Mouse (Mus musculus) urinary bladder, postnatal 14 days (tissue): ENCODE data around the gene Cep97.

Source experiments
- DNase-seq: peaks from one replicate; pipeline ENCODE4 v3.0.0; 2021; ENCODE audit warnings: low spot score

Gene Cep97

DNA sequence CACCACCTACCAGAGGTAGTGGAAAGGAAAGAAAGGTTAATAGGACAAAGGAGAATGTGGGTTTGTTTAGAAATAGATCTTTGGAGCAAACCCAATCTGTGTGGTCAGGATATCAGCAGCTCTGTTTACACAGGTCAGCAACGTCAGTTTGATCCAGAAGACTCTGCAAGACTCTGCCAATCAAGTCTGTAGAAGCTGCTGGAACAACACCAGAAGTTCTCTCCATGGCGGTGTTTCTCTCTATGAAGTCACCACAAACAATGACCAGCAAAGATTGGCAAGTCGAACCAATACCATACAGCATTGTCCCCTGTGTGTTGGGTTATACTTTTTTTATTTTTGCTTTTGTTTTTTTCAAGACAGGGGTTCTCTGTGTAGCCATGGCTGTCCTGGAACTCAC is 12.6 kb upstream of the Cep97 start:
- DNase-seq: no peak

DNA sequence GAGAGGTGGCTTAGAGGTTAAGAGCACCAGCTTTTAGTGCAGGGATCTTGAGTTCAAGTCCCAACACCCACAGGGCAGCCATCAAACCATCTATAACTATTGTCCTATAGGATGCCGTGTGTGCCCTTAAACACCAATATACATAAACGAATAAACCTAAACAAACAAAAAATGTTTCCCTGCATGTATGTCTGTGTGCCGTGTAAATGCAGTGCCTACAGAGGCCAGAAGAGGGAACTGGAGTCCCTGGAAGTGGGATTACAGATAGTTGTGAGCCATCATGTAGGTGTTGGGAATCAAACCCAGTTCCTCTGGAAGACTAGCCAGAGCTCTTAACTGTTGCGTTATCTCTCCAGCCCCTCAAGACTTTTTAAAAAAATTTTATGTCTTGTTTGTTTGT is 6.1 kb upstream of the Cep97 start:
- DNase-seq: no peak

DNA sequence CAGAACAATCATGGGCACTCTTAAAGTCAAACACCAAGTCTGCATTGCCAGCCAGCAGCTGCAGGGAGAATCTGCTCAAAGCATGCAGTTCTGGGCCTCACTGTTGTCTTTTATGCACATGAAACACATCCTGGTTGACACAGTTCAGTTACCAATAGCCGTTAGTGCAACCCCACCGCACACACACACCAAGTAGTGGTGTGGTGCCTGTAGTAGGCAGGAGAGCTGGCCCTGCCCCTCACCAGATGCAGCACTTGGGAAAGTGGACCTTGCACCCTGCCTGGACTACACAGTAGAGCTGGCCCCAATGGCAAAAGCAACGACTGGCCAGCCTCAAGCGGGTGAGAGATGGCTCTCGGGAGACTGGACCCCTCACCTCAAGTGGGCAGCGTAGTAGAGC is 5.0 kb upstream of the Cep97 start:
- no peak for DNase-seq

DNA sequence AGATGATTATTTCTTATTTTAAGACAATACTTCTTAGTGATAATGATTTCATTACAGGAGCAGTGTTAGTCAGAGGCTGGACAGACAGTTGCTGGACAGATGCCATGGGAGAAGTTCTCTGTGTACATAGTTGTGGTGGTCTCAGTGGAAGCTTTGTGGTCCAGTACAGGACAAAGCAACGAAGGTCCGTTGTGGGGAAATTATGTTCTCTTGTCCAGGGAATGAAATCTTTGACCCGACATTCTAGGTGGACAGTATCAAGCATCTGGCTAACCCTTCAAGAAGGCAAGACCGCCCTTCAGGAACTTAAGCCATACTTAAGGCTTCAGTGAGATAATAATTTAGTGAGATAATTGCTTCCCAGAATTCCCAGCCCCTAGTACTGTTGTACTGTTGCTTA is 4.1 kb upstream of the Cep97 start:
- no peak for DNase-seq

DNA sequence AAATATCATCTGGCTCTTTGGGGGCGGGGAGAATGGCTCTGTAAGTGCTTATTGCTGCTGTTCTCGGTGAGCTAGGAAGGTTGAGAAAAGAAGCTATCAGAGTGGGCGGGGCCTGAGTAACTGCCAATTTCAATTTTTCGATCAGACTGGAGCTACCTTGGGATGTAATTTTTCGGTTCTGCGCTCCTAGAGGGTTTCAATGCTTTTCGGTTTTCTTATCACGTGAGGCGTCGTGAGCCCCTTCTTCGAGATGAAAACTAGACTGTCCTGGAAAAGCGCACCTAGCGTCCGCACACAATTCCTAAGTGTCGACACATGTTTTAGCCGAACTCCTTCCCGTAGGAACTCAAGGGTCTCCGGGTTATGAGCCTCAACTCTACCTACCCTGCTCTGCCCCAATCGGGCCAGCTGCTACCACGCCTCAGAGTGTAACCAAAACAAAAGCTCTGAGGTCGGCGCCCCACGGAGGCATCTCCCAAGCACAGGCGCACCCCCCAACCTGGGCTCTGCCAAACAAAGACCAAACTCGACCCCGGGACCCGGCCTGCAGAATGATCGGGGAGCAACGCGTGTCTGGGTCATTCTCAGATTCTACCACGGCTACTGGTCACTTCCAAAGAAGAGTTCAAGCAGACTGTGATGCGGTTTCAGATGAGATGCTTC is 843 bp downstream of the Cep97 start:
- DNase-seq: peak; percentile 26

DNA sequence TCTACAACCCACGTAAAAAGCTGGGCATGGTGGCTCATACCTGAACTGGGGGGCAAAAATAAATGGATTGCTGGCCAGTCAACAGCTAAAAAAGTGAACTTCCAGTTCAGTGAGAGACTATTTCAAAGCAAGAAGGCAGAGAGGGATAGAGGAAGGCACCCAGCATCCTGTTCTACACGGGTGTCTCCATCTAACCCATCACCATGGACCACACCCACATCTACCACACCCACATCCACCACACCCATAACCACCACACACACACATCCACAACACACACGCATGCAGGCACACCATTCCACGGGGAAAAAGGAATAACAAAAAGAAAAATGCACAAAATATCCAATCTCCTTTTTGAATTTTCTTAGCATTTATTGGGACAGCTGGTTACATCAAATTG is 10.6 kb downstream of the Cep97 start:
- no peak for DNase-seq

DNA sequence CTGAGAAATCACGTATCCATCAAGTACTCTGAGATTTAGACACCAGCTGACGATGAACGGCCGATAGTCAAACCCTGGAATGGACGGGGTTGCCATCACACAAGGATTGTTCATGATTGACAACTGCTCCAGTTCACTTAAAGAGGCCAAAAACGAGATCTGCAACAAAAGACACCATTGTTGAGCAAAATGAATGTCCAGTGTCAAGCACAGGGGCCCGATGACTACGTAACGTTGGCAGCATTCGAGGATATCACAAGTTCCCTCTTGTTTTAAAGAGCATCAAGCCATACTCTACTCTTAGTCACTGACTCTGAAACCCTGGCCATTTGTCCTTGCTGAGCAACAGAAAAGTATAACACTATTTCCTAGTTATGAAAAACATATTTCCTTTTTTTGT is 12.6 kb downstream of the Cep97 start:
- DNase-seq: no peak

DNA sequence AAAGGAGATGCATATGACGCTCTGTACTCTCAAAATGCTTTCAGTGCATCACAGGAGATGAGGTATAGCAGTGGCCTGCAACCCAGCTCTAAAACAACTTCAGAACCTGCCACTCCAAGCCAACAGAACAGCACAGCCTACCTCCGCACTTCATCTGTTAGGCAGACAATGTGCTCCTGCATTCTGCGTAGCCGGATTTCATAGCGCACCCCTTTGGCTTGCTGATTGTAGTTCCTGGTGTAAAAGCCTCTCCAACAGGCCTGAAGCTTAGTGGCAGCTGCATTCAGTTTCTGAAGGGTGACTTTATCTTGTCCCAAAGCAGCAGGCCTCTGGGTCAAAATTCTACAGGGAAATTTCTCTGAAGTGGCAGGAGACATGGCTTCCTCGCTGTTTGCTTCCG is 19.9 kb downstream of the Cep97 start:
- no peak for DNase-seq

DNA sequence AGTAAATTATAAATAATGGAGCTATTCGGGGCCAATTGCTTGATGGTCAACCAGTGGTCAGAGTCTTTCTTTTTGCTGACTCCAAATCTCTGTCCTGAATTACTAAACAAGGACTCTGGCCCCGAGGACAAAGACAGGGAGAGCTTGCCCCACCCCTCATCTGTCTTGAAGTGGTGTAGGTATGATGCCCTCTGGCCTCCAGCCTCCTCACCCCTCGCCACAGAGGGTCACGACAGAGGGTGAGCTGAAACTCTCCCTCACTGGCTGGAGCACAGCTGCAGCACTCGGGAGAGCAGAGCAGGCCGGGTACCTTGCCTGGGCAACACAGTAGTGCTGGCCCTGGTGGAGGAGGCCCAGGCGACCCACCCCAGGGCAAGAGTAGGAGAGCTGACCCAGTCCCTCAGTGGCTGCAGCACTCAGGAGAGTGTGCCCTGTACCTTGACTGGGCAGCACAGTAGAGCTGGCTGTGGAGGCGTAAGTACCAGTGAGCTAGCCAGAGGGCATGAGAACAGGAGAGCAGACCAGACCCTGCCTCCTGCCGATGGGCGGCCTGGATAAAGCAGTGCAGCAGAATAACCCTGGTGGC is 24.4 kb downstream of the Cep97 start:
- DNase-seq: no peak

DNA sequence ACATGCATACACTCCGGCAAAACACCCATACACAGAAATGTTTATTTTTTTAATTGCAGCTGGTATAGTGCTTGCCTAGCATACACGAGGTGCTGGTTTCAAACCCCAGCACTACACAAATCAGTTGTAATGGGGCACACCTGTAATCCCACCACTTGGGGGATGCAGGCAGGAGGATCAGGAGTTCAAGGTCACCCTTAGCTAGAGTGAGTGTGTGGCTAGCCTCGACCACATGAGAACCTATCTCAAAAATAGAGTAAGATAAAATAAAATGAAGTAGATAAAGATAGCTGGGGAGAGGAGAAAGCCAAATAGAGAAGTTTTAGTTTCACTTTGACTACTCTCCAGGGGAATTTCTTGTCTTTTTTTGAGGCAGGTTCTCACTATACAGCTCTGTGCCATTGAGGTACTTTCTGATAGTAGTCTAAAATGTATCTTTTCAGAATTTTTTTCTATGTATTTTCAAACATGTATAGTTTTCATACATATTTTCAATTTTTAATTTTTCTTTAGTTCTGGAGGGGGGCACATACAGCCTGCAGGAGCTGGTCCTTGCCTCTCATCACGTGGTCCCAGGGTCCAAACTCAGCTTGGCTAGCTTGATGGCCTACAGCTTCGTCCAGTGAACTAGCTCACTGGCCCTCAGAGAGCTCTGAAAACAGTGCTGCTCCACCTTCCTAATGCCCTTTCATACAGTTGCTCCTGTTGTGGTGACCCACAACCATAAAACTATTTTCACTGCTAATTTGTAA is 27.6 kb downstream of the Cep97 start:
- DNase-seq: no peak

DNA sequence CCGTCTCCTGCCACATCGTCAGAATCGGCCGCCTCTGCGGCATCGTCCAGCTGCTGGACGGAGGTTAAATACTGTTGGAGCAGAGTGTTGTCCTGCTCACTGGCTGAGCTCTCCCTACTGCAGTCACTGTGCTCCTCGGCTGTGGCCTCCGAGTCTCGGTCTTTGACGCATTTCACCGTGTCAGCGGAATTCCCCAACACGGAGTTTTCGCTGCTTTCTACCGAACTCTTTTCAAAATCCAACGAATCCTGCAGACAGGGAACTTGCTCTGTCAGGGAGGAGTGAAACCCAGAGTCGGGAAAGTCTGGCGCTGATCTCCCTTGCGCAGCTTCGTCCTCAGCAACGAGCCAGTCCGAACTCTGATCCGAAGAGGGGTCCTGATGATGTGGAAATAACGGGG is 29.3 kb downstream of the Cep97 start:
- DNase-seq: no peak

DNA sequence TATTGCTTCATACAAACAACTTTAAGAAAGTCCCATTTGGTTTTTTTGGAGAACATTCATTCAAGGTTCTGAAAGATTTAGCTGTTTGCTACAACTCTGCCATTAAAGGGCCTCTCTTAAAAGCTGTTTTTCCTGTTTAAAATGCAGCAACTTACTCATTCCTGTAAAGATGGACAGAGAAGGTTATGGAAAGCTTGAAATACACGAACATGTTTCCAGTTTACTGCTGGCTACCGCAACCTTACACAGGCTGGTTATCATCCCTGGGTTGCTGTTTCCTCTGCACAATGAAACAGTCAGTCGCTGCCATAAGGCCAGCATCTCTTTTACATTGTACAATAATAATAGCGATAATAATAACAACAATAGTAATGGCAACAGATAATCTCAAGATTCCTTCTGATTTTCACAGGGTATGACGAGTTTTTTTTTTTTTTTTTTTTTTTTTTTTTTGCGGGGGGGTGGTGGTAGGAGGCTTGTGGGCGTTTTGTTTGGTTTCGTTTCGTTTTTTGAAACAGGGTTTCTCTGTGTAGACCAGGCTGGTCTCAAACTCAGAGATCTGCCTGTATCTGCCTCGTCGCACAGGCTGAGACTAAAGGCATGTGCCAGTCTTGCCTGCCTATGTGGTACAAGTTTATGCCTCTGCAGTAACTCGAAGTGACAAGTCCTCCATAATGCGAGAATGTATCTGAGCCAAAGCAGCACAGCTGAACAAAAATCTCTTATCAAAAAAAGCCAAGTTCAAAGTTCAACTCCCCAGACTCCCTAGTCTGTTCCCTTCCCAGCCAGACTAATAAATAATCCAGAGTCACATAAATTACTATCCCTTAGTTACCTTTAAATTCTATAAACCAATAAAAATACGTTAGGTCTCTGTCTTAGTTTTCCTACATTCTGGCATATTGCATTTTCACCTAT is 32.6 kb downstream of the Cep97 start:
- DNase-seq: no peak

DNA sequence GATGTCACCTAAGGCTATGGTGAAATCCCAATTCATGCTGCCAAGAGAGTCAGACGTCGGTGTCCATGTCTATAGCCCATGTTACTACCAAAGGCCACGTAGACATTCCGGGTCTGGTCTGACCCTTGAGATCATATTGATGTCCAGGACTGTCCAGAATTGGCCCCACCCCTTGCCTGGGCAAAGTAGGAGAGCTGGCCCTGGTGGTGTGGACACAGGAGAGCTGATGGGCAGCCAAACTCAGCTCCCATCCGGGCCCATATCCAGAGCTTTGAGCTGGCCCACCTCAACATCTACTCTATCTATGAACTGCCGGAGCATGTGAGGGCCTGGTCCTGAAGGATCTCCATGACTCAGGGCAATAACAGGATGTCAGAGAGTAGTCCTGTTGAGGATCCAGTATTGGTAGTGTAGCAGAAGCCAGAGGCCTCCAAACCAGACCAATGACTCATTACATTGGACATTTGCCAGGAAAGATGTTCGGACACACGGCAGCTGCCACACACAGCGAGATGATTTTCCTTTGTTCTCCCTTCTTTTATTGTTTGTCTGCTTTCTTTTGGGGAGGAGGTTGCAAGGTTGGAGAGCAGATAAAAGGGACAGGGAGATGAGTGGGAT is 36.2 kb downstream of the Cep97 start:
- DNase-seq: no peak

DNA sequence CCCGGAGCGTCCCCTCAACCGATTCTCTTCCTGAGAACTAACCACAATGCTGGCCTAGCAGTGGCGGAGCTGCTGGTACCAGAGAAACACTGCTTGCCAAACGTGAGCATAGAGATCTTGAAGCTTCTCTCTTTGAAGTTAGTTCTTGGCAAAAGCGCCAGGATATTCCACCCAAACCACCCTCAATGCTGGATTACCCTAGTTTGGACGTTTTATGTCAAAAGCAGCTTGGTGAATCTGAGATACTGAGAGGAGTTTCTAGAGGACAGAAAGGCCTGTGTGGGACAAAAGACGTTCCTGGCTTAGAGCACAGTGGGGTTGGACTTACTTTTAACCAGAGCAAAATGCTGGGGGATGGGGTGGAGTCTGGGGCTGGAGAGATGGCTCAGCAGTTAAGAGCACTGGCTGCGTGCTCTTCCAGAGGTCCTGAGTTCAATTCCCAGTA is 39.0 kb downstream of the Cep97 start:
- DNase-seq: no peak

DNA sequence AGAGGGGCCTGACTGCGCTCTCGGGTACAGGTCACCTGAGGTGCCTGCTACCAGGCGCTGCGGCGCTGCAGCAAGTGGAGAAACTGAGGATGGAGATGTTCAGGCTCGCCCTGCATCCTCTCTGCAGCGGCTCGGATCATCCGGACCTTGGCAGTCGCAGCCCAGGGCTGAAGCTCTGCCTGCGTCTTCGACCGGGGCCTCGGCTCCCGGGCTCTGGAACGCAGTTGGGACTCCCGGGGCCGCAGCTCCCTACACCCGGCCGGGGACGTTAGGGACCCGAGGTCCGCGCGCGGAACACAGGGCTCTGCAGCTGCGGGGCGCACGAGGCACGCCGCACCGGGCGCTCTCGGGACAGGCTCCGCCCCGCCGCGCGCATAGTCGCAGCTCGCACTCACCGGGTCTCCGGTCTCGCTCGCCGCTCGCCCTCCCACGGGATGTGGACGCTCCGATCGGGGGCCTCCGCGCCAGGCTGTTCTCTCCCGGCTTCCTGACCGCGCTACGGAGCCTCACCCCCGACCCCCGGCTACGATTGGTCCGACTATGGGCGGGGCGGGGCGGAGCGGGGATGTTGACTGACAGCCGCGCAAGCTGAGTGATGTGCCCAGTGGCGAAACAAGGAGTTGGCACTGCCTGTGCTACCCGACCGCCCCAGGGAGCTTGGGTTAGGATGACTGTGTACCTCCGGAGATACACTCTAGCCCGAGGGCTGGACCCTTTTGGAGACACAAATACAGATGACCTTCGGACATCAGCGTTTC is 39.6 kb downstream of the Cep97 start, which contains the start of gene Nxpe3:
Gene Nxpe3, minus strand, starts transcription at position 393 of the 758 bp plus-strand sequence.
- peak; percentile 83 for DNase-seq

DNA sequence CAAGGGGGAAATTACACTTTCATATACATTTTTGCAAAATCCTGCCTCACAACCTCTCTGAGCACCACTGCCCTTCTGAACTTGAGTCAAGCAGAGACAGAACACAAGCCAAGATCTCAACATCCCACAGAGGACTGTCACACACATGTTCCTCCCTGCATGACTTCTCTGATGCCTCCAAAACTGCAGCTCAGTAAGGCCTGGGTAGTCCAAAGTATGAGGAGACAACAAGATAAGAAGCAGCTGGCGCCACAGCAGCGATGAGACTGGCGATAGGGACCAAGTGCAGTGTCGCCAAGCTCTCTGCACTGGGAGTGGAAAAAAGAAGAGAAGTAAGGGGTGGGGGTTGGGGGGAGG is 40.1 kb downstream of the Cep97 start:
- peak; percentile 43 for DNase-seq

DNA sequence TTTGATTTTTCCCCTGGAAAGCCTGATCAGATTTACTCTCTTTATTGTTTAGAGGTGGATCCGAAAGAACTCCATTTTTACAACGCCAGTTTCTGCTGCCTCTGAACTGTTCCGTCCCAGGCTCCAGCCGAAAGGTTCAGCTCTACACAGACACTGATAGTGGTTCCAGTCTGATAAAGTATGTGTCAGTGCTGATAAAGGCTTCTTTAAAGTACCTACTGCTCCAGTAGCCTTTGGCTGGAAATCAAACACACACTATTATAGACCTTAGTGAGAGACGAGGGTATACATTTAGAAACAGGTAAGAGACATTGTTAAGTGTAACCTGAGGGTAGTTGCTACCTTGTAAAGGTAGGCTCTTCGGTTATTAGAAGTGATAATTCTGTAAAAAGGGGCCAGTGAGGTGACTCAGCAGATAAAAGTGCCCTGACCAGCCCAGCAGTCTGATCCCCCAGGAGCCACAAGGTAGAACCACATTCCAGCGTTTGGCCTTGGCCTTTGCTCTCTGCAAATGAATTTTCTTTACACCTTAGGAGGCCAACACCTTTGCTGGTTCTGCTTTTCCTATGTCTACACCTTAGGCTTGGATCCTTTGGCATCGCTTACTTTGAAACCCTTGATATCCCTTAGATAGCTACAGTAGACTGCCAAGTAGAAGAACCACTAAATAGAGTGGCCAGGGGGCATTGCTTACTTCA is 41.1 kb downstream of the Cep97 start:
- peak; percentile 26 for DNase-seq

DNA sequence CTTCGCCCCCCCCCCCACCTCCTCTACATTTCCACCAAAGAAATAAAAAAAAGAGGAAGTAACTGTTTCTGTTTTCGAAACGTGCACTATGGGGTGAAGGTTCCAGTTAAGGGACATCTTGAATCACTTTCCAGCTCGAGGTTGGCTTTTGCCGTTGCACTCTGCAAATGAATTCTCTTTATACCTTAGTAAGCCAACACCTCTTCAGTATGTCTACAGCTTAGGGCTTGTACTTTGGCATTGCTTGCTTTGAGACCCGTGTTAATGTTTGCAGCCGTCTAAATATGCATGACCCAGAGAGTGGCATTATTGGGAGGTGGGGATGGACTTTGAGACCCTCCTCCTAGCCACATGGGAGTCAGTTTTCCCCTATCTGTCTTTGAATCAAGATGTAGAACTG is 42.2 kb downstream of the Cep97 start:
- no peak for DNase-seq

DNA sequence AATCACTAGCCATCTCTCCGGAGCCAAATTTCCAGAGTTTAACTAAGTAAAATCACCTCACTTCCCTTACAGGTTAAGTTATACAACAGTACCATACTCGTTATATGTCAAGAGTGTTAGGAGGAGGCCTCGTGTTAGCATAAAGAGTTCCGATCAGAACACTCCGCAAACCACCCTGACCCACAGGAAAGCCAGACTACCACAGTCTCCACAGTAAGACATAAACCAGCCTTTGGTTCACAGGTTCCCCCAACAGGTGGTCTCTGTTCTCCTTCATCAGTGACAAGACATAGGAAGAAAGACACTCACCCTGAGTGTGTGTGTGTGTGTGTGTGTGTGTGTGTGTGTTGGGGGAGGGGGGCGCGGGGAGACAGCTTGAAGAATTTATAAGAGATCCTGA is 43.3 kb downstream of the Cep97 start:
- no peak for DNase-seq

DNA sequence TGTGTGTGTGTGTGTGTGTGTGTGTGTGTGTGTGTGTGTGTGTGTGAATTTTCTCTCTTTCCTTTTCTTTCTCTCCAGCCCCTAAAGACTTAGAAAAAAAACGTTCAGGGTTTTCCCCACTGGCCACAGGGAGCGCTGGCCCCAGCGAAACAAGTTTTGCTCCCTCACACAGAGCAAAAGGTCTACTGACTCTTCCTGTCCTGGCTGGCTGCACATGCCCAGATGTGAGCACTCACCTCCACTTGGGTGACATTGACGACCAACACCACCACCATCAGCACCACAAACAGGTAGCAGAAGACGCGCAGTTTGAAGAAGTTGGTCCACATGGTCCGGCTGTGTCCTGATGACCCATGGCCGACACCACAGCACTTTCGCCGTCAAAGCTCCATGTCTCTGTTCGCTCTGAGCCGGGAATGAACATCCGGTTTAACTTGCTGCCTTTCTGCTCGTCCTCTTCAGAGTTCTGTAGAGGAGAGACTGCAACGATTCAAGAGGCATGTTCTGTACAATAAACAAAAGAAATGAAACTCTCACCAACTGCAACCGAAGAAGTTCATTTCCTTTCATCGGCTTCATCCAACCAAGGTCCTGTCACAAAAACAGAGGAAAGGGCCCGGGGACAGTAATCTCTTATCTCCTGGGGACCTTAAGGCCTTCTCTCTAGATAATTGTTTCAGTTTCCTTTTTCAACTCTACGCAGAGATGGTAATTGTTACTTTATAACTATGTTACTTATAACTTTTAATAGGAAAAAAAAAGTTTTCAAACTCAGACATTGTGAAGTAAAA is 44.1 kb downstream of the Cep97 start:
- no peak for DNase-seq
